Mouse (Mus musculus): ENCODE measurements around the gene Surf4.

DNA sequence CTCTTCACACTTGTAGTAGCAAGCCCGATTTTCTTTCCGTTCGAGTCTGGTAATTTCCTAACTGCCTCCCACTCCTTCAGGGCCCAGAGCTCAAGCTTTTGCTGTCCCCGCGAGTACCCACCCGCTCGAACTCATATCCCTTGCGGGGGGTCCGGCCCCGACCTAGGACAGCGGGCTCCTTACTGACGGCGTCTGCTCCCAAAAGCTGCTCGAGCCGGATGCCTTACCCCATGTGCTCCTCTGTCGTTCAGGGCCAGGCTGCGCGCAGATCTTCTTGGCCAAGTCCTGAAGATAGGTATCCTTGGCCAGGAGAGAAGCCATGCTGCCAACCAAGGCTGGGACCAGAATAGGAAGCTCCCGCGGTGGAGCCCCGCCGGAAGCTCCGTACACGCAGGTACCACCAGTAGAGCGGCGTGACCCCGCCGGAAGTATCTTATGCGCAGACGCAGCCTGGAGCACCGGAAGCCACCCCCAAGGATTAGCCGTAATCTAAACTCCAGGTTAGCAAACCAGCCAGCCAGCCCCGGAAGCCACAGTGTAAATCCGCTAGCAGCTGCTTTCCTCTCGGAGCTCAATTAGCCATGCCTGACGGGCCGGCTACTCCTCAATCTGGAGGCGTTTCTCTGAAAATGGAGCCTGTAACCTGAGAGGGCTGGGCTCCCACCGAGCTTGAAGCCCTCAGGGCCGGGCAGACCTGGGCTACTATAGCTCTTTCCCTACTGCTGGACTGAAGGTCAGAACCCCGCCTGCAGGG lies 31.1 kb downstream of the Surf4 start, which contains the start of gene Surf6:
- no peak for TF ChIP-seq CTCF (conservative IDR thresholded peaks at IDR 0.05 in 1 of 2, IDR thresholded peaks at IDR 0.05 in 1 of 2; ENCODE audit: low read depth in 2 of 2, low read length in 2 of 2)
- peak; percentile 87 for TF ChIP-seq TCF12 (IDR thresholded peaks at IDR 0.05; ENCODE audit: low read depth, low read length)
- TF ChIP-seq E2F4 (IDR thresholded peaks at IDR 0.05; ENCODE audit: insufficient replicate concordance, low read depth, low read length): 0 out of 2 replicates have a peak, but pooled peaks have one; percentile 41
- no peak for TF ChIP-seq ZC3H11A (IDR thresholded peaks at IDR 0.05; ENCODE audit: low read depth, low read length)
- peak; percentile 95 for TF ChIP-seq POLR2A (IDR thresholded peaks at IDR 0.05; ENCODE audit: low read depth, low read length)
- TF ChIP-seq RCOR1 (conservative IDR thresholded peaks at IDR 0.05; ENCODE audit: low read depth, low read length): no peak
- no peak for TF ChIP-seq USF2 (conservative IDR thresholded peaks at IDR 0.05; ENCODE audit: low read depth, low read length)
- 0 out of 2 replicates have a peak, but pooled peaks have one; percentile 62 for TF ChIP-seq UBTF (IDR thresholded peaks at IDR 0.05; ENCODE audit: low read depth, low read length)
- TF ChIP-seq MYC (IDR thresholded peaks at IDR 0.05; ENCODE audit: low read depth, low read length): peak; percentile 94

Measured in CH12.LX (cell line).